Mouse (Mus musculus) kidney, postnatal 10 days (tissue): ENCODE measurements at regions not wholly inside any gene's neighbourhood (a gene's known extent, or its start where the extent isn't known, plus 50 kb on each side); places are given as distances from the start of the nearest gene placed in this dataset.
A peak's percentile ranks its signal among the peaks of the same experiment; 100 is the strongest.

Experiments
- DNase-seq: peaks from one replicate; pipeline ENCODE4 v3.0.0; 2021; ENCODE audit warnings: mixed read lengths

DNA sequence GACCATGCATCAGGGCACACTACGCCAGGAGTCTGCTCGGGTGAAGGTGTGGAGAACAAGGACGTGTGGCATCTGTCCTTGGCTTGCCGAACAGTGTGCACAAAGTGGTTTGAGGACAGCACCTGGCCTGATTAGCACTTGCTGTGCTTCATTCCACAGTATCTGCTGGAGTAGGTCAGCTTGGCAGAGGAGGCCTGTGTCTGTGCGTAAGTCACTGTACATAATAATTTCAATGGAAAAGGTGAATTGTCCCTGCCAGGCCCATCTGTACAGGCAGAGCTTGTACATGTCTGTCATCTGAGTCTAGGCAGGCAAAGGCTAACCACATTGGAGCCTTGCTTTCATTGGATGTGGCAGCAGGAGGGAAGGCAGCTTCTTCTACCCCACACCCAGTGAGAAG, 979.5 kb upstream of the Car8 start:
- DNase-seq: no peak

DNA sequence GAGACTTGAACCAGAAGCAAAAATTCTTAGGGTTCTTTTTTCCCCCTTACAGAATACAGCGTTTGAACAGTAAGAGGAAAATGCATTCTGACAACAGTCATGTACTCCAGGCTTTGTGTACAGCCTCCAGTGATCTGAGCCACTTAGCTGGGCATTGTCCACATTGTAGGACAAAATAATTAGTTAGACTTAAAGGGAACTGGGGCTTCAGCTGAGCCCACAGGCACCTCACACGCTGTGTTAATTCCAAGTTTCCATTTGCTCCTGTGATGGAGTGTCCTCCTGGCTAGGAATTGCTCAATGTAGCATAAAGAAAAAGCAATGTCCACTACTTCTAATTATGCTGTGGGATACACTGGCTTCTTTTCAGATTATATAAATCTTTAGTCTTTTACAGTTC, 969.8 kb upstream of the Car8 start:
- DNase-seq: no peak

DNA sequence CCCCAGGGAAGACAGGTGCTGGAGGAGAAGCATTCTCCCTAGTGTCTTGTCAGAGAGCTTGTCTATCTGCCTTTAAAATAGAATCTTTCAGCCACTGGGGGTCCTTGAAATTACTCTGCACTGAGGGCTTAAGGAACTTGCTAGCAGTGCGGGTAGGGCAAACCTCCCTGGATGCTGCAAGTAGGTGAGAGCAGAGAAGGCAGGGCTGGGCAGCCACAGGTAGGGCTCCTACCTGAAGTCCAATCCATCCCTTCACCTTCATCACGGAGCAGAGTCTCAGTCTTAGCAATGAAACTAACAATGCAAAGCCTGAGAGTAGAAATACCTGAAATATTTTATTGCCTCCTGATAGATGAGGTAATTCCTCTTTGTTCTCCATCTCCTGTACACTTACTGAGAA, 961.2 kb upstream of the Car8 start:
- DNase-seq: no peak

DNA sequence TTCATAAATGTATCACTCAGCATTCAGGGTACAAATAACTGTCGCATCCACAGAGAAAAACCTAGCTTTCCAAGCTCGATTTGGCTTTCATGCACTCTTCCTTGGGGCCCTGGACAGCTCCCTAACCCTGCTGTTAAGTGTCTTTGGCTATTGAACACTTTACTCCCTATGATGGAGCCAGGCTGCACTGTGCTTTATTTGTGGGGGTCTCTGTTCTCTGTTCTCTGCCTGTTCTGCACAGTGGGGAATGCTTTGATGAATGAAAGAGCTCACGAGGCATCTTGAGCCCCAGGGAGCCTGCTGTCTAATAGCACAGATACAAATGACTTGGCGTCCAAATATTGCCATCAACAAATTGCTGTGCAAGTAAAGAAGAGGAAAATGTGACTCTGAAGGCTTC, 957.6 kb upstream of the Car8 start:
- no peak for DNase-seq

DNA sequence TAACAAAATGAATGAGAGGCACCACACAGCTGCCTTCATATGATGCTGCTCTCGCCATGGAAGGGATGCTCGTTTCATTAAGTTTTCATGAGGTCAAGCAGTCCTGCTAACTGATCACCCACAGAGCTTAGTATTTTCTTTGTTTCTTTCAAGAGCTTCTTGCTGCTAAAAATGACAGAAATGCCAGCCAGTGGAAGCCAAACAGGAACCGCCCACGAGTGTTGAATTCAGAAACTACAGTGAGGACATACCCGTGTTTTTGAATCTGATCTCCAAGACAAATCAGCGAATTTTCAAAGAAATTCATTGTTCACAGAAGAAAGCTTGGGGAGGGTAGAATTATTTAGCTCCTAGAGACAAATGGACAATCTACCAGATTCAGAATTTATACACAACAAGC, 954.3 kb upstream of the Car8 start:
- DNase-seq: no peak

DNA sequence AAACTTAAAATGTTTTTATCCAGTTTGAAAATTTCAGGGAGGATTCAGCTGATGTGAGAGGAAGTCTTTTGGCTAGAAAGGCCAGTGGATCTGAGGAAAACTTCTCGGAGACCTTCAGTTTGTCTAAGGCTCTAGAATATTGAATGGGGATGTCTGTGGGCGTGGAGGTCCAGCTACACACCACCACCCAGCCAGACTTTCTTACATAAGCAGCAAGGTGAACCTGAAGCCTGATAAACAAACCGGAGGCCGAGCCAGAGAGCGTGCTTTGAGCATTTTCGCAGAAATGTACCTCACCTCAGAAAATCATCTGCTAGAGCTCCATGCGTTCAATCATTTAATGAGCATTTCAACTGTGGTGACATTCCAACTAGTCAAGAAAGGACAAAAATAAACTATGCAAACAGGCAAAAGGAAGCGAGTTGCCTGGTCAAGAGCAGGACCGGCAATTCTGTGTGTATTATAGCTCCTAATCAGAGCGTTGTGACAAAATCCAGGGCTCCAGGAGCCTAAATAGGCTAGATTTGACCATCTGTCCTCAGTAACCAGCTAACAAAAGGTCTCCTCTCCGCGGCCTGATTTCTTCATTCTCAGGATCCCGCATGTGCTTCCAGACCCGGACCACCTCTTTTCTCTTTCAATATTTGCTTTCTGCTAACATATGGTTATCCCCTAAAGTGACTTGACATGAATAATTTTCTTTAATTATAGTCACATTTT, 946.5 kb upstream of the Car8 start:
- no peak for DNase-seq

DNA sequence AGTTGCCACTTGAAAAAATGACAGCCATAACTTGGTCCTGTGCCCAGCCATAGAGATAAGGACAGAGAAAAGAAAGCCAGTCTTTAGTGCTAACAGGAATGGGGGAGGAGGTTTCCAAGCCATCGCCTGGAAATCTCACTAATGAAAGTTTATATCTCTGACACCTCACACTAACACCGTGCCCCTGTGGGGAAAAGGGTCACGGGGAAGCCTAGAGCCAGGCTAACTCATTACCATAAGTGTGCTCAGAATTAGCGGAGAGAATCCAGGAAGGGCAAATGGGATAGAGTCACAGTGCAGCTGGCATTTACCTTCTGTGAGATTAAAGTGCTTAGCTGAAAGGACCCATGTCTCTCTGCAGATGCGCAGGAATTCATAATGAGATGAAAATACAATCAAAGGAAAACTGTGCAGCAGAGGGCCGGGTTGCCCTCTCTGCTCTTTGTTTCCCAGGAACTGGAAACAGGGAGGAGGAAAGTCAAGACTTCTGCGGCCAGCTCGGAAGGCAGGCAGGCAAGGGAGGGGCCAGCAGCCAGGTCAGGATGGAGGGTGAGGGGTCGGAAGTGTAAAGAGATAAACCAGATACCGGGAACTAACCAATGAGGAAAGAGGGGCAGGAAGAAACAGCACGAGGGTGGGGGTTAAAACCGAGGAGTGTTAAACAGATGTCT, 945.7 kb upstream of the Car8 start:
- DNase-seq: peak; percentile 22

DNA sequence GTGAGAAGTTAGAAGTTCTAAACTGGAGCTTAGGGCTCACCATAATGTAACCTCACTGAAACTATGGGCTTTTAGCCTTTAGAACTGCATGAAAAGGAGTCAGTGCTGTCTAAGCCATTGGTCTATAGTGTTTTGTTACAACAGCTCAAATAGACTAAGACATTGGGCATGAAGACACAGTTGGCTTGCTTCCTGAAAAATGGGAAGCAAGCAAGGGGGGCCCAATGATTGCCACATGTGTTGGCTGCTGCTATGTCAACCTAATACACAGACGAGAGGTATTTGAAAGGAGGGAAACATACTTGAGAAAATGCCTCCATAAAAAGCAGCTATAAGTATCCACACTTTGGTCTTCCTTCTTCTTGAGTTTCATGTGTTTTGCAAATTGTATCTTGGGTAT, 935.5 kb upstream of the Car8 start:
- no peak for DNase-seq

DNA sequence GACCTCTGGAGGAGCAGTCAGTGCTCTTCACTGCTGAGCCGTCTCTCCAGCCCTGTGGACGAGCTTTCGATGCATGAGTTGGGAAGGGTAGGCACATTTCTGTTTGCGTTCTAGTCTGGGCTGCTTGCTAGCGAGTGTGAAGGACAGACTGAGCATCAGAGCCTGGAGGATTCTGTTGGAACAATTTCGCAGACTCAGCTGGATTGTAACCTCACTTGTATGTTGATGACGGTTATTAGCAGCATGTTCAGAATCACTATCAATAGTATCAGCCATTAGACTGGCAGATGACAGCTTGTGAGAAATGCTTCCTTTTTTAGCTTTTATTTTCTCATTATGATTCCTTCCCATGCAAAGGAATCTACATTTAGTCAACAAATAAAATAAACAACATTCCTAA, 923.5 kb upstream of the Car8 start:
- DNase-seq: no peak

DNA sequence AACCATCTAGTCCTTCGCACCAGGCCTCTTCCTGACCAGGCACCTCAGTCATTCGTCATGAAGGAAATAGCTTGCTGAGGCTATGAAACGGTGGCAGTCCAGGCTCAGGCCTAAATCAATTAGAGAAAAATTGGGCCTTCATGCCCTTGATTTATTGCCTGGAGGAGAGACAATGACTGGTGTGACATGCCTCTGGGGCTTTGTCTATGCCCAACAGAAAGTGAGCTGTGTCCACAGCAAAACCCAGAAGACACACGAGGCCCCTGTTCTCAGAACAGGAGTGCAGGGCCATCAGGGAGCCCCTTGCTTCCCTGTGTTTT, 922.9 kb upstream of the Car8 start:
- no peak for DNase-seq

DNA sequence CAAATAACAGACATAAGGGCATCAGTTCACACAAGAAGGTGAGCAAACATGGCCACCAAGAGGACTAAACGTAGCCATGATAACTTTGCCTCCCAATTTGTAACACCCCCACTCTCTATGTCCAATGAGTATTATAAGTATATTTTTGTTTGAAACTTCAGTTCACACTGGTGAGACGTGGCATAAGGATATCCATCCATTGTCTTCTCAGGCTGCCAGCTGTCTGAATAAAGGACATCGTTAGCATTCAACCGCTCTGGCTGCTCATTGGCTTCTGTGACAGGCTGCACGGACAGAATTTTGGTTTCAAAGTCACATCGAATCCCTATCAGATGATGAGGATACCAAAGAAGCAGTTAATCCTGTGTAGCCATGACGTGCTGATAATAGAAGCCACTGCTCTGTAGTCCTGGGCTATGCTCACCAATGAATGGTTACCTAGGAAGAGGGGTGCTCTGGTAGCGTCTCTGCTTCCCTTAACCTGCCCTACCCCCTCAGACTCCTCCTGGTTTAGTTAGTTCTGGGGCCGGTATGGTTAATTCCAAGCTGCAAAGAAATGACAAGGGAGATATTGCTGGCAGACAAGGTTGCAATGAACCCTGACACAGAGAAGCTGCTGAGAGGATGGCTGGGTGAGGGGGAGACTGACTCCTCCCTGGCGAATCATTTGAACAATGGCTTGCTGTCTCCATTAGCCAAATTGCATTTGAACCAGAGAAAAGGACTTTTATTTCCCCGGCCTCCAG, 922.4 kb upstream of the Car8 start:
- DNase-seq: no peak

DNA sequence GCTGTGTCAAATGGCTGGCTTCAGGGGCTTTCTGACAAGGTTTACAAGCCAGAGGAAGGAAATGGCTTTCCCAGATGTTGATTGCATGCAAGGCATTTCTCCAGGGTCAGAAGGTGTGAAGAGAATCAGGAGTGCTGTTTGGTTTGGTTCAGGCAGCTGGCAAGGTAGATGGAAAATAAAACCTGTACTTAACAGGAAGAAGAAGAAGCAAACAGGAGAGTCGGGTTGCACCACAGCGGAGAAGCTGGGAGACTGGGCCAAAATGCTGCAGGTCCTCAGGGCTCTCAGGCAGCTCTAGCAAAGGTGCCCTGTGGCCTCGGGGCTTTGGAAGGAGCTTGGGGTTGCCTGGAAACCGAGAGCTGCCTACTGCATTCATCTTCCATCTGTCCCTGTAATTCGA, 908.9 kb upstream of the Car8 start:
- no peak for DNase-seq

DNA sequence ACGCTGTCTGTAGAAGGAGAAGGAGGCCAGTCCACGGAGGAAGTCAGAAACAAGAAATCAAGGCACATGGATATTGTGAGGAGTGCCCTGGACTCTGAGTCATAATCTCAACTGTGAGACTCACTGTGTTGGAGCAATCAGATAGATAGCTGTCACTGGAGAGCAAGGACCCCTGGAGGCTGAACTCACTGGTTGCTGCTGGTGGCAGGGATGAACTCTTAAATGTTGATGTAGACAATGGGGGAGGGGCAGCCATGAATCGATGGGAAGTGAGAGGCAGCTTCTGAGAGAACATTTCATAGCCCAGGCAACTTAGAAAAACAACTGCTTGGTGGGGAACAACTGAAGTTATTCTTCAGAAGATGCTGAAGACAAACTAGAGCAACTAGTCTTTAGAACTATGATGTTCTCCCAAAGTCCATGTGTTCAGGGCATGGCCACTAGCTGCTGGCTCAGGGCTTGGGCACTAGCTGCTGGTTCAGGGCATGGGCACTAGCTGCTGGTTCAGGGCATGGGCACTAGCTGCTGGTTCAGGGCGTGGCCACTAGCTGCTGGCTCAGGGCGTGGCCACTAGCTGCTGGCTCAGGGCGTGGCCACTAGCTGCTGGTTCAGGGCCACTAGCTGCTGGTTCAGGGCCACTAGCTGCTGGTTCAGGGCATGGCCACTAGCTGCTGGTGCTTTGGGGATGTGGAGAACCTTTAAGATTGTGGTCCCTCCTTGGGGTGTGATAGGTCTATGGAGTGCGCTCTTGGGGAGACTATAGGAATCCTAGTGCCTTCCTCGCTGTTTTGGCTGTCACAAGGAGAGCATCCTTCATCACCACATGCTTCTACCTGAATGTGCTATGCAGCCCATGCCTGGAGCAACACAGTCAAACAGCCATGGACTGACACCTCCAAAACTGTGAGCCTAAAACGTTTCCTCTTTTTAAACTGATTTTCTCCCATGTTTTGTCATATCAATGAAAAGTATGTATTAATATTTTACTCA, 905.7 kb upstream of the Car8 start:
- DNase-seq: no peak

DNA sequence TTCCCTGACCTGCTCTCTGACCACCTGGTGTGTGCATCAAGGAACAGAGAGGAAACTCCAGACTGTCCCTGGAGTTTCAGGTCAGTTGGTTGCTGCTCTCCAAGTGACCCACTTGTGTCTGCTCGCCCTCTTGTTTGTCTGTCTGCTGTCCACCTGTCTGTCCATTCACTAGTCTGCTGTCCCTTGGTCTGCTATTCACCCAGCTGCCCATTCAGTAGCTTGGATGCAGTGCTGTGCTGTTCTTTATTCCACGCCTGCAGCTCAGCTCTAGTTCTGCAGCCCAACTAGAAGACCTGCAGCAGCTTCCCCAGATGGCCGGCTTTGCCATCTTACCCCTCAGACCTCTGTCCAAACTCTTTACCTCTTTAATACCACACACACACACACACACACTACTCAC, 904.2 kb upstream of the Car8 start:
- DNase-seq: no peak

DNA sequence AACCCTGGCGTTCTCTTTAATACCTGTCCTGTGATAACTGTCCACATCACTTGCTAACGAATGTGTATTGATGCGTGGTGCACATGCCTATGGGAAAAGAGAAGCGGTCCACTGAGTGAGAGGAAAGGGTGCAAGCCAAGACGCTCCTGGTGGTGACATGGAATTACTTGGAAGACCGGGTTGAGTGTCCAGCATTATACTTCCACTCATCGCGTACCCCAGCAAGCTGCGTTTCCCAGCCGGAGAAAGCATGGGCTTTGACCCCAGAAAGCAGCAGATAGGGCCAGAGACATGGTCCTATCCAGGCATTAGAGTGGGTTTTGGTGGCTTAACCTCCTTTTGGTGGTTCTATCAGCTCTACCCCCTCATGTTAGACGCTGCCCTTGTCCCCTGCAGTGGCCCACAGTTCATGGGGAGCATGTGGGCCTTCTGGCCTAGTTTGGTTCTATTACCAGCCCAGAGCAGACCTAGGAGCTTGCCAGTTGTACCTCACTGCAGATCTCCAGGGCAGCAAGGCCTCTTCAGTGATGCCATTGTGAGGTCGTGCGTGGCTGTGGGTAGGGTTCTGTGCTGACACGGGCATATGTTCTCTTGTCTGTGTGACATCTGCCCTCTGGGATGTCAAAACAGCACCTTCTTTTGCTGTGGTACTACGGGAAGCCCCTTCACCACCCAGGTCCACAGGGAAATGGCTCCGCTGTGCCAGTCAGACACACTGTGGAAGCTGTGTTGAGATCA, 903.3 kb upstream of the Car8 start:
- no peak for DNase-seq

DNA sequence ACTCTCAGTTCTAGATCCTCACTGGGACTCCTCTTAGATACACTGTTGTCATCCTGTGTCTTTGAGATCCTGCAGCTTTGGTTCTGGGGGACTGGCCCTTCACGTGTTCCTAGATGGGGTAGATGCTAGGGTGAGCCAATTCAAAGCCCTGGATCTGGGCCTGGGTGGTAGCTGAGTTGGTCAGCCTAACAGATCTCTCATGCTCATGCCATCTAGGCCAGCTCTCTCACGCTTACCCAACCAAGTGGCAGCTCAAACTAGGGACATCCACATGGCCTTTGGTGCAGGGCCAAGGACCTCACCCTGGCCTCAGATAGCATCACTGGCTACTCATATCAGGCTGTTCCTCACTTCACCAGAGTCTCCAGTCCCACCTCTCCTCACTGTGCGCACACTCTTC, 901.9 kb upstream of the Car8 start:
- DNase-seq: no peak

DNA sequence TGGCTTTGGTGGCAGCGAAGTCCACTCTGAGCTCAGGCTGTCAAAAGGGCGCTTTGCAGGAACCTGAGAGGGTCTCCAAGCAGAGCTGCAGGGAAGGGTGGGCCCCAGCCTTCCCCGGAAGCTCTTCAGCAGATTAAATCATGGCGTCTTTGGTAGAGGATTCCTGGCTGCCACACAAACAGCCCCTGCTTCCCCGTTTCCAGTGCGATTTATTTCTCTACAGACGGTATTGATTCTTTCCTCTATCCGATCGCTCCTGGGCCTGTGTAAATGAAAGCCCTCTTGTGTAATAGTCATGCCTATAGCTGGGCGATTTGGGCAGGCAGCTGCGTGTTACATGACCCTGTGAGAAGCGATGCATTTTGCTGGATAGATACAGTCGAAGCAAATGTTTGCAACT, 897.8 kb upstream of the Car8 start:
- DNase-seq: no peak

DNA sequence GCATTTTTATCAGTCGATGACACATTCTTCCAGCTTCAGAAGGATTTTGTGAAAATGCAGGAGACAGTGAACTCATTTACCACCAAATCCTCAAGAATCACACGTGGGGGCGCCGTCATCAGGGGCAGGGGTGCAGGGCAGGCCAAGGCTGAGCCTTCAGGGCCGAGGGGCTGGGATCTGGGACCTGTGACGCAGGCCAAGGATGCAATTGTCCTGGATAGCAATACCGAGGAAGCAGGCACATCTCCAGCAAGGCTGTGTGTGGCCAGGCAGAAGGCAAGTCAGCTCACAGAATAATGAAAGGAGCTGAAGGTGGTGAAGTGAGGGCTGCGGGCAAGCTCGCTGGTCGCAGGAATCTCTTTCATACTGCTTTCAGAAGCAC, 897.3 kb upstream of the Car8 start:
- peak; percentile 22 for DNase-seq

DNA sequence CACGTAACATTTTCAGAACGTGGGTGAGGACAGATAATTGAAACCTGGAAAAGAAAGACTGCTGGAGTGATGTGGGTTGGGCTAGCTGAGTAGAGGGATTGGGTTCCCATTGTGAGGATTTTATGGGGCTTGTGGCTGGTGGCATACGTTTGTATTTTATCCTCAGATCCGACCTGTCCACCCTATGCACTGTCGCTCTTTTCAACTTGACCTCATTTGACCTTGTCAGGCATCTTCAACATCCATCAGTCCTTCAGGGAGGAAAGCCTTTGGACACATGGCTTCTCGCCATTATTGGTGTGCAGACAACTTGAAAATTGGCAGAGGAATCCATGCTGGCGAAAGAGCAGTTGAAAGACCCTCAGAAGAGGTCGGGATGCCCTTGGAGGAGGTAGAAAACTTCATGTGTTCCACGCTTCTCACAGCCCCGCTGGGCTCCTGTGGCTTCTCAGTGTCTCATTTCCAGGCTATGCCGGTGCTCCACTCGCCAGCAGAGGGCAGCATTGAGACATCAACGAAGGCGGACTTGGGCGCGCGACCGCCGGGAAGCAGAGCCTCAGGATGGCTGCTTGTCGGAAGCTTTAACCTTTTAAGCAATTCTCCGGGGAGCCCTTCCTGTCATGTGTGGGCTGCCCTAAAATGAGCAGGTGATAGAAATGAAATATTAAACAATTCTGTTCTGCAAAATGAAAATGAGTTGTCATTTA, 896.8 kb upstream of the Car8 start:
- DNase-seq: peak; percentile 97

DNA sequence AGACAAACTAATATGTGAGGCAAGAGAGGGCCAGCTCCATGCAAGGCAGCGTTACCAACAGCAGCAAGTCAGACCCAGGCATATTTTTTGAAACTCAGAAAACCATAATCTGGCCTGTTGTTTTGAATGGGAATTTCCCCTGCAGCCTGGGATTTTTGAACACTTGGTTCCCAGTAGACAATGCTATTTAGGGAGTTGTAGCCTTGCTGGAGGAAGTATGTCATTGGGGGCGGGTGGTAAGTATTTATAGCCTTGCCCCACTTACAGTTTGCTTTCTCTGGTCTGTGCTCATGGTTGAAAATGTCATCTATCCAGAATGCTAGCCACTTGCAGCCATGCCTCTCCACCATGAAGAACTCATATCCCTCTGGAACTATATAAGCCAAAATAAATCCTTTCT, 894.9 kb upstream of the Car8 start:
- DNase-seq: no peak

DNA sequence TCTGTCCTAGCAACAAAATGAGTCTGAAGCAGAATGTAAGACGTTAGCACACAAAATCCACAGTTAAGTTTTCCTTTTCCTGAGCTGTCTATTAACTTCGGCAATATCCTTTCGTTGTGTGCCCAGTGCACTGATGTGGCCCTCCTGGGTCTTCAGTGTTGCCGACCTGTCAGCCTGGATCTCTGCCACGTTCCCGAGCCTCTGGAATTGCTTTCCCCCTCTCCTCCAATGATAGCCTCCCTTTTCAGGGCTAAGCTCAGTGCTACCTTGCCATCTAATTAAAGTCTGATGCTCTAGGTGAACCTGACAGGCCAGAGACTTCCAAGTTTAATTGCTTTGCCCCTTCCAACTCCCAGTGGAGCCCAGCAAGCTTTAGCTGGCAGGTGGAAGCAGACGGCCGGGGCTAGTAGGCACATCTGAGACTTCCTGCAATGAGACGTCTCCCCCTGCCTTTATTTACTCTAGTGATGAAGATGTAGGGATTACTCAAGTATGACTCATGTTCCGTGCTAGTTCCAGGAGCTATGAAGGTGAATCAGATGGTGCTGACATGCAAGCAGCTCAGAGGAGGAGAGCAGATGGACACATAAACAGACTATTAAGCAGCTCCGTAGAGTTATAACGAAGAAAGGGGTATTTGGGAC, 894.3 kb upstream of the Car8 start:
- no peak for DNase-seq
